Mouse (Mus musculus): ENCODE measurements around the gene Rps19bp1. TPM values are rescaled to one million over a fixed set of nuclear protein-coding genes. Genes with fewer than 3 reads are reported as not detected.
A peak's percentile ranks its signal among the peaks of the same experiment; 100 is the strongest.

Rps19bp1 gene
- polyA plus RNA-seq, 1 experiment from 2014 or later = 62.7 TPM

GRCm38 (mm10) chr15:80254847-80255645 is 9.1 kb downstream of the Rps19bp1 start, which contains the start of gene Atf4:
Gene Atf4 (plus strand): TSS chr15:80255184.
- H3K36me3 ChIP-seq (ENCODE audit: insufficient read depth, low read length) = peaks cover 30% of the 10 kb centered on the region
- peak within 1 kb of the TSS; percentile 98 for H3K9ac ChIP-seq (ENCODE audit: low read depth, low read length)
- H3K27me3 ChIP-seq (ENCODE audit: insufficient read depth, low read length) = no peaks in the 10 kb centered on the region
- H3K27ac ChIP-seq = peak within 1 kb of the TSS; percentile 98
- DNase-seq (ENCODE audit: low spot score) = peak; percentile 99
- TF ChIP-seq CTCF (IDR thresholded peaks at IDR 0.05; ENCODE audit: low read depth) = no peak
- H3K4me2 ChIP-seq (ENCODE audit: low read length) = peak within 1 kb of the TSS; percentile 98
- peaks cover 28% of the 10 kb centered on the region for H3K4me1 ChIP-seq (replicated peaks; ENCODE audit: insufficient read depth, low read length)
- H3K9me3 ChIP-seq (replicated peaks; ENCODE audit: low read length) = no peaks in the 10 kb centered on the region
- ATAC-seq (replicated peaks; ENCODE audit: low FRiP score, low read depth) = peak; percentile 91
- under 1% methylated on average over 60 of the region's 62 CpGs for WGBS
- H3K4me3 ChIP-seq (replicated peaks; ENCODE audit: low read depth, low read length) = peak within 1 kb of the TSS; percentile 90

- no peak for ATAC-seq (replicated peaks; ENCODE audit: low FRiP score, low read depth)
- WGBS = 37% methylated on average over 6 of the region's 6 CpGs
- Histone ChIP-seq H3K36me3 (ENCODE audit: insufficient read depth, low read length) (peaks cover 38% of the 10 kb centered on the region), H3K9me3 (replicated peaks; ENCODE audit: low read length) (no peaks in the 10 kb centered on the region), H3K4me2 (ENCODE audit: low read length) (peak overlapping the region; percentile 98), H3K4me1 (replicated peaks; ENCODE audit: insufficient read depth, low read length) (peaks cover 28% of the 10 kb centered on the region), H3K27ac (peak overlapping the region; percentile 98), H3K4me3 (replicated peaks; ENCODE audit: low read depth, low read length) (peak overlapping the region; percentile 90), H3K27me3 (ENCODE audit: insufficient read depth, low read length) (no peaks in the 10 kb centered on the region), H3K9ac (ENCODE audit: low read depth, low read length) (peak overlapping the region; percentile 62)
- no peak for DNase-seq (ENCODE audit: low spot score)
- no peak for TF ChIP-seq CTCF (IDR thresholded peaks at IDR 0.05; ENCODE audit: low read depth)
These were observed 9.9 kb downstream of the Rps19bp1 start for GRCm38 (mm10) chr15:80254207-80254606.

DNA sequence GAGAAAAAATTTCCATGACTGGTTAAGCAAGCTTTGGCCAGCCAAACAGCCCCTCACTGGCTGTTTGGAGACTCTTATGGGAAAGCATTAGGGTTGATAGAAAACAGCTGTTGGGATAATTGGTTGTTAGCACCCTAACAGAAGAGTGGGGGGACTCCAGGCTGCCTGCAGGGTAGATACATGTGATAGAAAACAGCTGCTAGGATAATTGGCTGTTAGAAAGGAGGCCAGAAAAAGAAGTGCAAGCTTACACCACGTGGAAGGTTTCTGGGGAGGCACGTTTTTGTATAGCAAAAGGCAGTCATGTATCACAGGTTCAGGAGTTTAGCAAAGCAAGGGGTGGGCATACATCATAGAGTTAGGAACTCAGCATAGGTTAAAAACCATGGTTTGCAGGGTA is 10.6 kb downstream of the Rps19bp1 start:
- 10% methylated on average over 2 of the region's 2 CpGs for WGBS
- Histone ChIP-seq H3K9me3 (replicated peaks; ENCODE audit: low read length) (no peaks in the 10 kb centered on the region), H3K27me3 (ENCODE audit: insufficient read depth, low read length) (no peaks in the 10 kb centered on the region), H3K4me1 (replicated peaks; ENCODE audit: insufficient read depth, low read length) (peaks cover 28% of the 10 kb centered on the region), H3K27ac (peak overlapping the region; percentile 98), H3K9ac (ENCODE audit: low read depth, low read length) (peak overlapping the region; percentile 38; the same call in 1 of the 2 replicates), H3K4me2 (ENCODE audit: low read length) (0 out of 2 replicates have a peak overlapping the region, but pooled peaks have one; percentile 98), H3K36me3 (ENCODE audit: insufficient read depth, low read length) (peaks cover 45% of the 10 kb centered on the region), H3K4me3 (replicated peaks; ENCODE audit: low read depth, low read length) (no peak overlapping the region)
- TF ChIP-seq CTCF (IDR thresholded peaks at IDR 0.05; ENCODE audit: low read depth) = no peak
- ATAC-seq (replicated peaks; ENCODE audit: low FRiP score, low read depth) = no peak
- DNase-seq (ENCODE audit: low spot score) = peak; percentile 86

DNA sequence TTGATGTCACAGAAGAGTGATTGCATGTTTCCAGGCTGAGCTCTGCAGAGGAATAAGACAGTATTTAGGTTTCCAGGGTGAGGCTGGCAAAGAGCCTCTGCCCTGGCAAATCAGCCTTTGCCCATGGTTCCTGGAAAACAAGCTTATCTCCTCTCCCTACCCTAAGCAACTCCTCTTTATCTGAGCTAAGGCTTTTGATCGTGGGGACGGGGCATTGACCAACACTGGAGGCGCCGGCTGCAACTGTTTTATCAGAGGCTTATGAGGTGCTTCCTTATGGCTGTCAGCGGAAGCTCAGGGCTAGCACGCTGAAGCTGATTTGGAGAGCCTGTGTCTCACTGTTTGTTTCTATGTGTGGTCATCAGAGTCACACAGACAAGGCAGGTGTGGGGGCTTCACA is 13.5 kb downstream of the Rps19bp1 start:
- Histone ChIP-seq H3K9ac (ENCODE audit: low read depth, low read length) (no peak overlapping the region), H3K36me3 (ENCODE audit: insufficient read depth, low read length) (peaks cover 45% of the 10 kb centered on the region; the same call in 1 of the 2 replicates), H3K9me3 (replicated peaks; ENCODE audit: low read length) (no peaks in the 10 kb centered on the region), H3K4me2 (ENCODE audit: low read length) (no peak overlapping the region), H3K27ac (no peak overlapping the region), H3K4me1 (replicated peaks; ENCODE audit: insufficient read depth, low read length) (peaks cover 13% of the 10 kb centered on the region; the same call in 1 of the 2 replicates), H3K27me3 (ENCODE audit: insufficient read depth, low read length) (no peaks in the 10 kb centered on the region), H3K4me3 (replicated peaks; ENCODE audit: low read depth, low read length) (no peak overlapping the region)
- DNase-seq (ENCODE audit: low spot score) = no peak
- no peak for TF ChIP-seq CTCF (IDR thresholded peaks at IDR 0.05; ENCODE audit: low read depth)
- WGBS = 93% methylated on average over 6 of the region's 6 CpGs
- ATAC-seq (replicated peaks; ENCODE audit: low FRiP score, low read depth) = no peak

- ATAC-seq (replicated peaks; ENCODE audit: low FRiP score, low read depth) = no peak
- peaks cover 13% of the 10 kb centered on the region; the same call in 1 of the 2 replicates for H3K4me1 ChIP-seq (replicated peaks; ENCODE audit: insufficient read depth, low read length)
- WGBS = 90% methylated on average over 10 of the region's 10 CpGs
These were observed 14.4 kb downstream of the Rps19bp1 start for GRCm38 (mm10) chr15:80249672-80250071.

GRCm38 (mm10) chr15:80248596-80248995 is 15.5 kb downstream of the Rps19bp1 start:
- WGBS = 96% methylated on average over 1 of the region's 1 CpGs
- Histone ChIP-seq H3K4me2 (ENCODE audit: low read length) (no peak overlapping the region), H3K9me3 (replicated peaks; ENCODE audit: low read length) (no peaks in the 10 kb centered on the region), H3K4me3 (replicated peaks; ENCODE audit: low read depth, low read length) (no peak overlapping the region), H3K4me1 (replicated peaks; ENCODE audit: insufficient read depth, low read length) (peaks cover 7% of the 10 kb centered on the region; the same call in 1 of the 2 replicates), H3K27ac (no peak overlapping the region), H3K36me3 (ENCODE audit: insufficient read depth, low read length) (peaks cover 54% of the 10 kb centered on the region), H3K27me3 (ENCODE audit: insufficient read depth, low read length) (no peaks in the 10 kb centered on the region), H3K9ac (ENCODE audit: low read depth, low read length) (no peak overlapping the region)
- no peak for TF ChIP-seq CTCF (IDR thresholded peaks at IDR 0.05; ENCODE audit: low read depth)
- no peak for DNase-seq (ENCODE audit: low spot score)
- ATAC-seq (replicated peaks; ENCODE audit: low FRiP score, low read depth) = no peak

More at GRCm38 (mm10) chr15:80249672-80250071, 14.4 kb downstream of the Rps19bp1 start:
- Histone ChIP-seq H3K4me3 (replicated peaks; ENCODE audit: low read depth, low read length) (no peak overlapping the region), H3K36me3 (ENCODE audit: insufficient read depth, low read length) (peaks cover 50% of the 10 kb centered on the region; the same call in 1 of the 2 replicates), H3K4me2 (ENCODE audit: low read length) (no peak overlapping the region), H3K27me3 (ENCODE audit: insufficient read depth, low read length) (no peaks in the 10 kb centered on the region), H3K27ac (no peak overlapping the region), H3K9me3 (replicated peaks; ENCODE audit: low read length) (no peaks in the 10 kb centered on the region), H3K9ac (ENCODE audit: low read depth, low read length) (no peak overlapping the region)
- no peak for TF ChIP-seq CTCF (IDR thresholded peaks at IDR 0.05; ENCODE audit: low read depth)
- DNase-seq (ENCODE audit: low spot score) = no peak

All from kidney, postnatal 0 days (tissue).